Mouse (Mus musculus): ENCODE data around the gene Slc25a34.

The Slc25a34 gene

GRCm38 (mm10) chr4:141617863-141618564, 5.6 kb downstream of the Slc25a34 start:
- DNase-seq (ENCODE audit: low spot score in 2 of 2): no peak

GRCm38 (mm10) chr4:141617299-141617698, 6.3 kb downstream of the Slc25a34 start:
- peak in 1 of 2 experiments; percentile 63 for DNase-seq (ENCODE audit: low spot score in 2 of 2)

GRCm38 (mm10) chr4:141616811-141617210, 6.8 kb downstream of the Slc25a34 start:
- no peak for DNase-seq (ENCODE audit: low spot score in 2 of 2)

- peak in 1 of 2 experiments; percentile 44 for DNase-seq (ENCODE audit: low spot score in 2 of 2)
Measured at GRCm38 (mm10) chr4:141614946-141615345, 8.7 kb downstream of the Slc25a34 start.

GRCm38 (mm10) chr4:141609538-141609937, 14.1 kb downstream of the Slc25a34 start:
- no peak for DNase-seq (ENCODE audit: low spot score in 2 of 2)

GRCm38 (mm10) chr4:141605861-141606260, 17.8 kb downstream of the Slc25a34 start, which contains the start of gene Fblim1:
TSS of gene Fblim1 (minus strand) at chr4:141606096.
- no peak for DNase-seq (ENCODE audit: low spot score in 2 of 2)

GRCm38 (mm10) chr4:141605421-141605820, 18.2 kb downstream of the Slc25a34 start:
- DNase-seq (ENCODE audit: low spot score in 2 of 2): no peak

GRCm38 (mm10) chr4:141604493-141604892, 19.1 kb downstream of the Slc25a34 start:
- DNase-seq (ENCODE audit: low spot score in 2 of 2): no peak

GRCm38 (mm10) chr4:141603921-141604320, 19.7 kb downstream of the Slc25a34 start:
- no peak for DNase-seq (ENCODE audit: low spot score in 2 of 2)

- DNase-seq (ENCODE audit: low spot score in 2 of 2): no peak
Measured at GRCm38 (mm10) chr4:141602523-141603223, 20.9 kb downstream of the Slc25a34 start.

GRCm38 (mm10) chr4:141601148-141601862, 22.3 kb downstream of the Slc25a34 start:
- DNase-seq (ENCODE audit: low spot score in 2 of 2): no peak

GRCm38 (mm10) chr4:141600364-141600763, 23.3 kb downstream of the Slc25a34 start:
- no peak for DNase-seq (ENCODE audit: low spot score in 2 of 2)

- DNase-seq (ENCODE audit: low spot score in 2 of 2): peak in 1 of 2 experiments; percentile 45
Measured at GRCm38 (mm10) chr4:141599251-141600141, 24.1 kb downstream of the Slc25a34 start.

- DNase-seq (ENCODE audit: low spot score in 2 of 2): no peak
Measured at GRCm38 (mm10) chr4:141598894-141599250, 24.7 kb downstream of the Slc25a34 start.

GRCm38 (mm10) chr4:141598199-141598893, 25.3 kb downstream of the Slc25a34 start:
- DNase-seq (ENCODE audit: low spot score in 2 of 2): no peak

- no peak for DNase-seq (ENCODE audit: low spot score in 2 of 2)
Measured at GRCm38 (mm10) chr4:141596700-141597328, 26.8 kb downstream of the Slc25a34 start.

- DNase-seq (ENCODE audit: low spot score in 2 of 2): no peak
Measured at GRCm38 (mm10) chr4:141595605-141596268, 27.9 kb downstream of the Slc25a34 start.

- DNase-seq (ENCODE audit: low spot score in 2 of 2): no peak
Measured at GRCm38 (mm10) chr4:141595138-141595537, 28.5 kb downstream of the Slc25a34 start.

GRCm38 (mm10) chr4:141591547-141591946, 32.1 kb downstream of the Slc25a34 start:
- peak in 1 of 2 experiments; percentile 39 for DNase-seq (ENCODE audit: low spot score in 2 of 2)

GRCm38 (mm10) chr4:141583919-141584318, 39.7 kb downstream of the Slc25a34 start:
- no peak for DNase-seq (ENCODE audit: low spot score in 2 of 2)

Data from cerebellum, postnatal 4 days (tissue).